Mouse (Mus musculus) ovary, postnatal 14 days (tissue): Measurements from ENCODE around the gene 1190005I06Rik.
A peak's percentile ranks its signal among the peaks of the same experiment; 100 is the strongest.
"Not testable (repeated sequence)": the region's sequence is repeated elsewhere in the genome, so short reads cannot be mapped to it uniquely, and the experiment has no call there.

Source experiments
- DNase-seq: peaks from one replicate; pipeline ENCODE4 v3.0.0; 2022; ENCODE audit warnings: low spot score

Gene 1190005I06Rik

DNA sequence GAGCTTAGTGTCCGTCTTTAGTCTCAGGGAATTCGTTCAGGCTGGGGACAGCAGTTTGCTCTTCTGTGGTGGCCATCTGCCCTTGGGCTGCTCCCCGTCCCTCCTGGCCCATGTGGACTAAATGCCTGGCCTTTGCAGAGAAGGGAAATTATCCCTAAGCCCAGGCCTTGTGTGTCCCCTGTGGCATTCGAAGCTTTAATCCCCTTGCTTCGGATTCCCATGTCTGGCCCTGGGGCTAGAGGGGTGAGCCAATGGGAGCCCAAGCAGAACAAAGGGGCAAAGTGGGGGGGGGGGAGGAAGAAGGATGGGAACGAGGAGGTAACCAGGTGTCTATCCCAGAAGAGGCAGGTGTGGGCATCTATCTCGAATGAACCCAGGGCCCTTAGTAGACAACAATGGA lies at the start of gene 1190005I06Rik:
1190005I06Rik (minus strand) TSS at position 101 of the 400 bp plus-strand sequence.
- no peak for DNase-seq

DNA sequence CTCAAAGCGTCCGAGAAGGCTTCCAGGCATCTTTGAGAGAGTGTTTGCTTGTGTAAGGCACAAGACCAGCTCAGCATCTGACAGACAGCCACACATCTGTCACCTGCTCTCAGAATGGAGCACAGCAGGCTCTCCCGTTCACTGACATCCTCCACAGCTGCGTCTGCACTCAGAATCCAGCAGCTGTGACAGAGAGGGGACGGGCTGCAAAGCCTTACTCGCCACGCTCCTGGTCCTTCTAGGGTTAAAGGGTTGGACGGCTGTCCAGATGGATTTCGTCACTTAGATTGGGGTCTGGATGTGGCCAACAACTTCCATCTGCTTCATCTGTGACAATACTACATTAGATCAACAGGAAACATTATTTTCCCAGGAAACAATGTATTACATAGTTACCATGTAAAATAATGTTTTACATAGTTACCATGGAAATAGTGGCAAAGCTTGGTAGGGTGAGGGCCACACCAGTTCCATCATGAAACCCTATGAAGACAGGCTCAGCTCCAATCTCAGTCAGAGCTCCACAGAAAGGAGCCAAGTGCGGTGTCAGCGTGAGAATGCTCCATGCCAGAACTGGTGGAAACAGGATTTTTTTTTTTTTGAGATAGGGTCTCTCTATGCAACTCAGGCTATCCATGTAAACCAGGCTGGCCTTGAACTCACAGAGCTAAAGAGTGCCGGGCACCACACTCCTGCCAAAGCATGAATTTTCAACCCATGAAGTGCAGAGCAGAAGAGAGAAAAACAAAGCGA lies 49.1 kb upstream of the 1190005I06Rik start:
- DNase-seq: no peak

DNA sequence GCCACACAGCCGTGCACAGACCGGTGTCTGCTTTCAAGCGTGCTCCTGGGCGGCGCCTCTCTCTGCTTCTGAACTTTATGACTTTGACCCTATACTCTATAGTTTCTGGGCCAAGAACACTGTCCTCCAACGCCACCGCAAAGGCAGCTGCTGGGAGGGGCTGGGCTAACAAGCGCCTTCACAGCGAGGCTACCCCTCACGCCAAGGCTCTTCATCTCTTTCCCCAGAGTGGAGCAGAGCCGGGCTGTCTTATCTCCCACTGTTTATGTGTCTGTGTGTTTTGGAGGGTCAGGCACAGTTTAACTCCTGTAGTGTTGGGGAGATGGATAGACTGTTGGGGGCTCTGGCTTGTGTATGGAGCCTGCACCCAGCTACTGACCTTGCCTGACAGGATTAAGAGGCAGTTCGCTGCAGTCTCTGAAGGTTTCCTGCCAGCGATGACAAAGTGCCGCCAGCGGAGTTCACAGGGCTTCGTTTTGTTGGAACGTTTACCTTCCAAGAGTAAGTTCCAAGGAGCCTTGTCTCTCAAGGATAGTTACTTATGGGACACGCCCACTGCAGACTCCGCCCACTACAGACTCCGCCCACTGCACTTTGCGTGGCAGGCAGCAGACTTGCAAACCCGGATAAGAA lies 46.5 kb upstream of the 1190005I06Rik start:
- DNase-seq: no peak

DNA sequence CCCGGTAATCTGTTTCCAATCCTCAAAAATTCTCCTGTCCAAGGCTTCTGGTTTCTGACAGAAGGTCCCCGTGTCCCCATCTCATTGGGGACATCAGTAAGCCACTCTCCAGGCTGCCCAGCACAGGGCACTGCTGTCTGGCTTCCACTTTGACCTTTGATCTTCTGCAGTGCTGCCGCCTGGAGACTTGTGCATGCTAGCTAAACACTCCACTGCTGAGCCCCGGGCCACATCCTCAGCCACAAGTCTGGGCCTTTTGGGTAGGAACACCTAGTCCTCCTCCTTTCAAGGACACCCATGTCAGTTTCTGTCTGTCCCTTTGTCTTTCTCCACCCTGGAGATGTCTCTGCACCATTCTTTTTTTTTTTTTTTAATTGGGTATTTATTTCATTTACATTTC lies 45.5 kb upstream of the 1190005I06Rik start:
- no peak for DNase-seq

DNA sequence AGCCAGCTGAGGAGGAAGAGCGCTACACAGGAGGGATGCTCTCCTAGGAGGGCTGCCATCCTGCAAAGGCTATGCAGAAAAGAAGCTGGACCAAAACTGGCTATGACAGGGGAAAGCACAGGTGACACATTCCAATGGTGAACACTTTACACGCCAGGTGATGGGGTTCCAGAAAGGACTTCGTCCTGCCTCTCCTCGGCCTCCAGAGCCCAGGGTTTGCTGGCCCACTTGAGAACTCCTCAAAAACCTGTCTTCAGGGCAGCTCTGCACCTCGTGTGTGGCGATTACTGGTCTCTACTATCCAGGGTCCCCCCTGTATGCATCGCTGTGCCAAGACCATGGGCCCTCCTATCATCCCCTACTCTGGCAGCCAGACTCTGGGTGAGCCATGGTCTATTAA lies 41.1 kb upstream of the 1190005I06Rik start:
- no peak for DNase-seq

DNA sequence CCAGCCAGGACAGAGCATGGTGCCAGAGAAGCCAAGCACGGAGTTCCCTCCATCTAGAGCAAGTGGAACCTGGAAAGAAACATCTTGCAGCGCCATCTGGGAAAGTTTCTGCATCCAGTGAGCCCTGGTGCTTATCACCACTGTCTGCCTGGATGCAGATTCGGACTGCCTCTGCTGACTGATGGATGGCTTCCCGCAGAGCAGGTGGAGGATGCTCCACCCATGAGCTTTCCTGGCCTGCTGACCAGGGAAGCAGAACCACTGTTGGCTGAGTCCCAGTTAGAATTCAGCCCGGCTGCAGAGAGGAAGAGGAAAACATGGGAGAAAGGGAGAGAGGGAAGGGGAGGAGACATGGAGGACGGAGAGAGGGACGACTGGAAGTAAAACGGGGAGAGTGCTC lies 40.4 kb upstream of the 1190005I06Rik start:
- DNase-seq: no peak

DNA sequence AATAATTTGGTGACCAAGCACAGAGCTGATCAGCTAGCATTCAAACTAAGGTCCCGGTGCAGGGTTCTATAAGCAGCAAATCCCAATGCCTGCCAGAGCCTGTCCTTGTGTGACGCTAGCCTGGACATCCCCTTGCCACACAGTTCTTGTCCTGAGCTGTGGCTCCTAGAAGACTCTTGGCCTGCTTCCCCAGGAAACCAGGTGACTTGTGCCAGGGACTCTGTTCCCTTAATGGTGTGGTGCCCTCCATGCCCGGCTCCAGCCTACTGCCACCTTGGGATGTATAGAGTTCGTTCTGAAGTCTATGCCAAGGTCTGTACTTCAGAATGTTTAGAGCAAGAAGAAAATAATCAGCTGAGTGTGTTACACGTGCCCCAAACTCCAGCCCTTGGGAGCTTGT lies 39.1 kb upstream of the 1190005I06Rik start:
- no peak for DNase-seq

DNA sequence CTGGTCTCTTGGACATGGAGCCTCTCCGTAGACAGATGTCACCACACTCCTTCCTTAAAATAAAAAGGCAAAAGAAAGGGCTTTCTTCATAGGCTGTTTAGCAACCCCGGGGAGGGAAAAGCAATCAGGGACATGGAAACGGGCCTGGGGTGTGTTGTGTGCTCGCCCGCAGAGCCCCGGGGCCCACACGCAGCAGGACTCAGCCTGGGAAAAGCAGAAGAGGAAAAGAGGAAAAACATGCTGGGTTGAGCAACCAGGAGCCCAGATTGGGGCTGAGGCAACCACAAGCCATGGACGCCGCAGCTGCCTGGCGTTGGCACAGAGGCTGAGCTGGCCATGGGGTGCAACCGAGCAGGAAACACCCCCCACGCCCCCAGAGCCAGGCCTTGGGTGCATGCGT lies 38.6 kb upstream of the 1190005I06Rik start:
- no peak for DNase-seq

DNA sequence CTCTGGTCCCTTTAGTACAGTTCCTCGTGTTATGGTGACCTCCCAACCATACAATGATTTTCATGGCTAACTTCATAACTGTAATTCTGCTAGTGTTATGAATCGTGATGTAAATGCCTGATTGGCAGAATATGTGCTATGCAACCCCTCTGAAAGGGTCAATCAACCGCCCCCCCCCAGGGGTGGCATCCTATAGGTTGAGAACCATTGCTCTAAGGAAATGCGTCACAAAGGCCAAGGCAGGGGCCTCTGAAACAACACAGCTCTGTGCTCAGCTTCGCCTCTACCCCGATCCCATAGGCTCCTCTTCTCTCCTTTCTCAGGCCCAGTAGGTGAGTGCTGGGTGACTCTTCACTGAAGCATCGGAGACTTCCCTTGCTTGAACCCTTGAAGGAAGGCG lies 38.2 kb upstream of the 1190005I06Rik start:
- DNase-seq: no peak

DNA sequence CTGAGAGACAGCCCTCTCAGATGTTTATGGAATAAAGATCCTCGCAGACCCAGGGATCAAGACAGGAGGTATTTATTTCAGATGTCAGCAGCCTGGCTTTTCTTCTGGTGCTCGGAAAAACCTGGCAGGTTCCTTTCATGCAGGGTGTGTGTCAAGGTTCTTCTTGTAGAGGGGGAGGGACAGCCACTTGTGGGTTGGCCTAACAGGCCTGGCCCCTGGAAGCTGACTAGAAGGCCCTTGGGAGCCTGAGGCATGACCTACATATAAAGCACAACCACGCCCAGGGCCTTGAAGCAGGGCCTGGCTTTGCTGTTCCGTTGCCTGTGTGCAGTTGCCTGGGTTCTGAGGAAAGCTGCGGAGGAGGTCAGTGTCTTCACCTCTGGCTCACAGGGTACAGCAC lies 37.7 kb upstream of the 1190005I06Rik start:
- DNase-seq: no peak

DNA sequence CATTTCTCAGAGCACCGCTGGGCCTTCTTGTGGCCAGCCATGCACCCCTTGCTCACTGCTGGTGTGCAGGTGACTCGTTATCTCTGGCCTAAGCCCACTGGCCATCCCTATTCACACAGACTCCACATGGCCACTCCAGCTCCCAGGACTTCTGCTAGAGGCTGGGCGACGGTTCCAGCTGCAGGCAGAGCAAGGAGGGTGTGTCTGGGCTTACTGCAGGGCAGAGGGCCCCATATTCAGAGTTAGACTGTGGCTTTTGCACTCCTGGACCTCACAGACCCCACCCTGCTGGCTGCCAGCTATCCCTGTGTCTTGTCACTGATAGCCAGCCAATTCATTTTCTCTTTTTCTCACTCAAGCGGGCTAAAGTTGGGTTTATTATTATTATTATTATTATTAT lies 36.6 kb upstream of the 1190005I06Rik start:
- DNase-seq: no peak

DNA sequence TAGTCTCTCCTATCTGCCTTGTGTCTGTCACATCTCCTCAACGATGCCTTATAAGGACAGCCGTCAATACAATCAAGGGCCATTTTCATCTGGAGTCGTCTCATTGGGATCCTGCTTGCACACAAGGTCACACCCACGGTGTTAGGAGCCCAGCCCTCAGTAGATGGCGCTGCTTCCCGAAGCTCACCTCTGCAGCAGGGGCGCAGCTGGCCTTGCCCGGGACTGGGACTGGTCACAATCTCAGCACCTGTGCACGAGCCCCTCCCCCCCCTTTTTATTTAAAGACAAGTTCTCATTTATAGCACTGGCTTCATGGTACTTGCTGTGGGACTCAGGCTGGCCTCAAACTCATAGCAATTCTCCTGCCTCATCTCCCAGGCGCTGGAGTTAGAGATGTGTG lies 36.2 kb upstream of the 1190005I06Rik start:
- peak; percentile 63 for DNase-seq

DNA sequence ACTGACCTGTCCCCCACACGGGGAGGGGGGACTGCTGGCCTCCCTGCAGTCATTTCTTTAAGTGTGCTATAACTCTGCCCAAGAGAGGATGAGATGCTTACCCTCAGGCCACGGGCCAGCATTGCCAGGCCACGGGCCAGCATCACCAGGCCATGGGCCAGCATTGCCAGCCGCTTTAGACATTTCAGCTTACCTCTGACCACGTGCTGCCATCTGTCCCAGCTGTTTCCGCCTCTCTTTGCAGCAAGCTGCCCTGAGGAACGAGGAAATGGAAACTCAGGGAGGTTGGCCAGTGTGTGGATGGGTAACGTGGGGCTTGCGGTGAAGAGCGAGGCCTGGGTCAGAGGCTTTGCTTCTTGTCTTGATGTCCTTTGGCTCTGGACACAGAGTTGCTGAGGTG lies 33.7 kb upstream of the 1190005I06Rik start:
- no peak for DNase-seq

DNA sequence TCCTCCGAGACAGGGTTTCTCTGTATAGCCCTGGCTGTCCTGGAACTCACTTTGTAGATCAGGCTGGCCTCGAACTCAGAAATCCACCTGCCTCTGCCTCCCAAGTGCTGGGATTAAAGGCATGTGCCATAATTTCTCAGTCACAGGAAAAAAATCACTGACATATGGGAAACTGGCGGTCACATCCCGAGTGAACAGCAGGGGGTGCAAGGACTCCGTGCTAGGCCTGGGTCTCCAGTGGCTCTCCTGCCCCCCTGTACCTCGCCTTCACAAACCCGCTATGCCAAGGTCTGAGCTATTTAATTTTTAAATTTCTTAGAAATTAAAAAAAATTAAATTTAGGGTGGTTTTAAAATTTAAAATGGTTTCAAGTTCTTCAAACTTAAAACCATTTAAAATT lies 33.0 kb upstream of the 1190005I06Rik start:
- DNase-seq: not testable (repeated sequence)

DNA sequence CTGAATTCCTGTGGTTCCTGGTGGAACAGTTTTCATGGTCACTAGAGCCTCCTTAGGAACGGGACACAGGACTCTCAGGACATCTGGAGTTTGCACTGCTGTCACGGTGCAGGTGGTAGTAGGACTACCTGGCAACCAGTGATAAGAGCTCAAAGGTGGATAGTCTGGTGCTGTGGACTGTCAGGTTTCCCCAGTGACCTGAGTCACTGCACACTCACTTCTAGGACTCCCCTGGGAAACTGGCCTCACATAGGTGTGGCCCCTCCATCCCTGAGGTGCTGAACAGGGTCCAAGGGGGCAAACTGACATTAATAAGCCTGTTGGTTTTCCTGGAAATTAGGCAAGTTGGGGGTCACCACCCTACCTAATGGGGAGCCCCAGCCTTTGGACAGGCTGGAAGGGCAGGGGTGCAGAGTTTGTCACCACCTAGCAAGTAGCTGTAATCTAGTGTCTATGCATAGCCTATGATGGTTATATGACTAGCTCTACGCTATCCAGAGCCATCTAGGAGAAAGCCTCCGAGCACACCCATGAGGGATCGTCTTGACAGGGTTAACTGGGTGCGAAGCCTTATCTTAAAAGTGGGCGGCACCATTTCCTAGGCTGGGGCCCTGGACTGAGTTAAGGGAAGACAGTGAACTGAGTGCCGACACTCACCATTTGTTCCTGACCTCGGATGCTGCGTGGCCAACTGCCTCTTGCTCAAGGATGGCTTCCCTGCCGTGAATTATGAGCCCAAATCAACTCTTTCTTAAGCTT lies 32.4 kb upstream of the 1190005I06Rik start:
- no peak for DNase-seq

DNA sequence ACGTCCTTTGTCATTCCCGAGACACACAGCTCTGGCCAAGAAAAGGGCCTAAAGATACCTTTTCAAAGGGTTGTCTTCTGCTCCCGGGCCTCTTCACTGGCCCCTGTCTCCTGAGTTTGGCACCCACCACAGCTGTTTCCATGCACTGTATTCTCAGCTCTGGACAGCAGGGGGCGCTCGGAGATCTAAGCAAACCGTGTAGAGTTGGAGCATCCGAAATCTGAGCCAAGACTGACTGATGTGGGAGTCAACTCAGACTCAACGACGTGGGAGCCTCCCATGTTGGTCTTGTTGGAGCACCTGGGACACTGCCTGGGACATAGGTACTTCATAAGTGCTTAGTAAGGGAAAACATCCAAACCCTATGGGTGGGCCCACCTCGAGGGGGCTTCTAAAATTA lies 31.0 kb upstream of the 1190005I06Rik start:
- peak; percentile 92 for DNase-seq

DNA sequence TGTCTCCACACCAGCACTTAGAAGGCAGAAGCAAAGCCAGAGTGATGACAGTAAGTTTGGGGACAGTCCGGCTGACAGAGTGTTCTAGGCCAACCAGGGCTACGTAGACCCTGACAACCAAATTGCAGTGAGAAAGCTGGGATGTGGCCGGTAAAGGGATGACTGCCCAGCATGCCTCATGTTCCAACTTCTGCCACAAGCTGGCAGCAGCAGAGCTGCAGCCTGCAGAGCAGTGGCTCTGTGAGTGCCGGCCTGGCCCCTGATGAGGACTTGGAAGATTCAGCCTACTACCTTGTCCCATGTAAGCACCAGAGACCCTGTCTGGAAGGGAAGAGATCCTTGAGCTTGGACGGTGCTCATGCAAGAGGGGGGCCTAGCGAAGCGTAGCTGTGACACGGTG lies 28.3 kb upstream of the 1190005I06Rik start:
- DNase-seq: no peak

DNA sequence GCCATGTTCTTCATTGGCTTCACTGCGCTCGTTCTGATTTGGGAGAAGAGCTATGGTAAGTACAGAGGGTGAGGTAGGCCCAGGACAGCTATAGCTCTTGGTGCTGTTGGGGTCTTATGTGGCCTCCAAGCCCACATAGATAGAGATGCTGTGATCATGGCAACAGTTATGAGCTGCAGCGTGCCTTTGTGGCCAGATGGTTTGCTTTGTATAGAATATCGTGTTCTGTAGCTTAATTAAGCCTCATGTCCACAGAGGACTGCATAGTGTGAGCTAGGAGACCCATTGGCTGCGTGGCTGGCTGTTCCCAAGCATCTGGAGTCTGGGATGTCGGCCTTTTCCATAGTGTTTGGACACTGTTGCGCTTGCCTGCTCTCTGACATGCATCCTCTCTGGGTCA lies 25.9 kb upstream of the 1190005I06Rik start:
- DNase-seq: no peak

DNA sequence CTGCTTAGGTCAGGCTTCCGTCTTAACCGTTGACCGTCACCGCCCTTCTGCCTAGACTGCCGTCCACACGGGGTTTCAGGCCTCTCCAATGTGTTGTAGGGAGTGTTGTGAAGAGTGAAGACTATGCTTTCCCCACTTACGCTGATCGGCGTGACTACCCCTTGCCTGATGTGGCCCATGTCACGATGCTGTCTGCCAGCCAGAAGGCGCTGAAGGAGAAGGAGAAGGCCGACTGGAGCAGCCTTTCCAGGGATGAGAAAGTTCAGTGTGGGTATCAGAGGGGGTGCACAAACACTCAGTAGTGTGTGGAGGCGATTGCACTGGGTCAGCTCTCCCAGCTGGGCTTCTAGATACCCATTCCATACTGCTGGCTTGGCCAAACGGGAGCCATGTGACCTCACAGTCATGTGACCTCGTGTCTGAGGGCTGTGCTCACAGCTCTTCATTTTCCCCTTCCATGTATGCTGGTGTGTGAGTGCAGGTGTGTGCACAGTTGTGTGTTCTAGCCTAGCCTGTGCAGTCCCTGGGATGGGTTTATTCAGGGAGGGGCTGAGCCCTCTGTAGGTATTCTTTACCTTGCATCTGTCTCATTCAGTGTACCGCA lies 25.3 kb upstream of the 1190005I06Rik start:
- DNase-seq: no peak

DNA sequence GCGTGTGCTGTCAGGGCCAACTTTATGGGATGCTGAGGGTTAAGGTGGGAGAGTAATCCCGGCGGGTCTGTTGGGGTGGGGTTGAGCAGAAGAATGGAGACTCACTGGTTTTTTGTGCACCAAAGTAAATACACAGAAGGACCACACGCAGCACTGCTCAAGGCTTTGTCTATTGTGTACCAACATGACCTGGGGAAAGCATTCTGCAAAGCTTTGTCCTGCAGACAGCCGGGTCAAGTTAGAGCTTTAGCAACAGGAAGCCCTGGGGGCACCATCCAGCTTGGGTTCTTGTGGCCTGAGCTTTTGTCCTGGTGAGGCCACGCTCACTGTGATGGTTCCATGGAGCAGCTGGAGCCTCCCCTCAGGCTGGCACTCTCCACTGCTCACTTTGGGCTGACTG lies 24.3 kb upstream of the 1190005I06Rik start:
- no peak for DNase-seq

DNA sequence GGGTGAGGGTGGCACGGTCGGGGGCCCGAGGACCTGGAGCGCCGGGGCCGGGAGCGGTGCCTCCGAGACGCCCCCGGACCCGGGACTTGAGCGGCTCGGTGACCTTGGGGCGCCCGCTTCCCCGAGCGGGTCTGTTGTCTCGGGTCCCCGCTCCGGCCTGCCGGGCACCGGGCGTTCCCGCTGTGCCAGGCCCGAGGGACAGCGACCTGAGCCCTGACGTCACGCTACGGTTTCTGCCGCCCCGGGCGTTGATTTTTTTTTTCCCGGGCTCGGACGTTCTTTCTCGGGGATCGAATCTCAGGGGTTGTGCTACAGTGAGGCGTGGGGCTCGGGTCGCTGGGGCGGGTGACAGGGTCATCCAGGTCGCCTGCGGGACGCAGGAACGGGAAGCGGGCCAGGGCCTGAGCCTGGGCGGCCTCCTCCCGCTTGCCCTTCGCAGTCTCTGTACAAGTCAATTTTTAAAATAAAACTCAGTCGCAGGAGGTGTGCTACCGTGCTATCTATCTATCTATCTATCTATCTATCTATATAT lies 21.0 kb upstream of the 1190005I06Rik start, which contains the start of gene Emc8:
Emc8 (minus strand) TSS at position 200 of the 532 bp plus-strand sequence.
- DNase-seq: no peak
